Mouse (Mus musculus): ENCODE data around the gene Hras. TPM values are rescaled to one million over a fixed set of nuclear protein-coding genes. Genes with fewer than 3 reads are reported as not detected.

The Hras gene
- total RNA-seq (2022), result 100 to 1,000 TPM; 181 to 211 (median 191) TPM

DNA sequence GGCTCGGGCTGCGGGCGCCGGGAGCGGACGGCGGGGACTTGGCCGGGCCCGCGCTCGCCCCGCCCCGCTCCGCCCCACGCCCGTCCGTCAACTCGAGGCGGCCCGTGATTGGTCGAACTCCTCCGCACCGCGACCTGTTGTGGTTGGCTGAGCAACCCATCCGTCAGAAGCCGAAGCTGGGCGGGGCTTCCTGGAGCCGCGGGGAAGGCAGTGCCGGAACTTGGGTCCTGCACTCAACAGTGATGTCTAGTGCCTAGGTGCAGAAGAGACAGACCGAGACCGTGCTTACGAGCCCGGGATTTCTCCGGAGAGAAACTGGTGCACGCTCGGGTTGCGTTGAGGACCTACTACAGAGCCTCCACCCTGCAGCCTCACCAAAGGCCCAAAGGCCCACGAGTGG lies at the start of gene Hras, which contains the start of gene Lrrc56:
TSS of gene Hras (minus strand) at position 58 of the 400 bp plus-strand sequence.
TSS of gene Lrrc56 (plus strand) at position 210 of the 400 bp plus-strand sequence.
- peak; percentile 94 to 96 for DNase-seq (ENCODE audit: low spot score in 2 of 2)

DNA sequence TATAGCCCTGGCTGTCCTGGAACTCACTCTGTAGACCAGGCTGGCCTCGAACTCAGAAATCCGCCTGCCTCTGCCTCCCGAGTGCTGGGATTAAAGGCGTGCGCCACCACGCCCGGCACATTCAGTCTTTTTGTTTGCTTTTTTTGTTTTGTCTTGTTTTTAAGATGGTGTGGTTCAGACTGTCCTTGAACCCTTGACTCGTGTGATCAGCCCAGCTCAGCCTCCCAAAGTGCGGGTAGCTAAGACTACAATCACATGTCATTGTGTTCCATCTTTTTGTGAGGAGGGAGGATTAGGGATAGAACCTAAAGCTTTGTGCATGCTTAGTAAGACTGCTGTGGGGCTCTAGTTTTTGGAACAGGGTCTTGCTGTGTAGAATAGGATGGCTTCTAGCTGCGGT lies 37.7 kb upstream of the Hras start:
- DNase-seq (ENCODE audit: low spot score in 2 of 2), result no peak

- DNase-seq (ENCODE audit: low spot score in 2 of 2), result no peak
These were observed 37.3 kb upstream of the Hras start for GRCm38 (mm10) chr7:141231111-141231510.

- no peak for DNase-seq (ENCODE audit: low spot score in 2 of 2)
These were observed 36.8 kb upstream of the Hras start for GRCm38 (mm10) chr7:141230570-141230969.

DNA sequence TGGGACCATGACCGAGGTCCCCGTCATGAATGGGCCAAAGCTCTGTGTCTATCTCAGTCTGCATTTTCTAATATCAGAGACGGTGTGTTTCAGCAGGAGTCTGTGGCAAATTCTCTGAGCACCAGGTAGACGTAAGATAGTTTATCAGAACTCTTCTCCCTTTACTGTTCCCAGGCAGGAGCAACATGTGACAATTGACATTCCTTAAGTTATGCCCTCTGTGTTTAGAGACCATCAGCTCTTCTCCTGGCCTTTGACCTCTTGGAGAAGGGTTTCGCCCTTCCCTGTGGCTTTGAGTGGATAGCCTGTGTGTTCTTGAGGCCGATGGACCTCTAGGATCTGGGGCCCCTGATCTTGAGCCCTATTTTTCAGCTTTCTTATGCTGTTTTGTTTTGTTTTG lies 35.9 kb upstream of the Hras start:
- no peak for DNase-seq (ENCODE audit: low spot score in 2 of 2)

GRCm38 (mm10) chr7:141228279-141229067 lies 34.7 kb upstream of the Hras start, which contains the start of gene Phrf1:
TSS of gene Phrf1 (plus strand) at chr7:141228784.
- DNase-seq (ENCODE audit: low spot score in 2 of 2), result peak; percentile 83 to 92

GRCm38 (mm10) chr7:141227796-141228195 lies 34.0 kb upstream of the Hras start:
- no peak for DNase-seq (ENCODE audit: low spot score in 2 of 2)

DNA sequence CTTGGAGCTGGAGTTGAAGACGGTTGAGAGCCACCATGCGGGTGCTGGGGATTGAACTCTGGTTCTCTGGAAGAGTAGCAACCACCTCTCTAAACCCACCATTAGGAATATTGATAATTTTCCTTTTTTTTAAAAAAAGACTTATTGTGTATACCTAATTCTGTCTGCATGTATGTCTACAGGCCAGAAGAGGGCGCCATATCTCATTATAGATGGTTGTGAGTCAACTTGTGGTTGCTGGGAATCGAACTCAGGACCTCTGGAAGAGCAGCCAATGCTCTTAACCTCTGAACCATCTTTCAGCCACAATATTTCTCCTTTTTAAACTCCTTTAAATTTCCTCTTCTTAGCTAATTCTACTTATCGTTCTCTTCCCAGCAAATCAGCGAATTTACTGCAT lies 32.7 kb upstream of the Hras start:
- DNase-seq (ENCODE audit: low spot score in 2 of 2), result no peak

DNA sequence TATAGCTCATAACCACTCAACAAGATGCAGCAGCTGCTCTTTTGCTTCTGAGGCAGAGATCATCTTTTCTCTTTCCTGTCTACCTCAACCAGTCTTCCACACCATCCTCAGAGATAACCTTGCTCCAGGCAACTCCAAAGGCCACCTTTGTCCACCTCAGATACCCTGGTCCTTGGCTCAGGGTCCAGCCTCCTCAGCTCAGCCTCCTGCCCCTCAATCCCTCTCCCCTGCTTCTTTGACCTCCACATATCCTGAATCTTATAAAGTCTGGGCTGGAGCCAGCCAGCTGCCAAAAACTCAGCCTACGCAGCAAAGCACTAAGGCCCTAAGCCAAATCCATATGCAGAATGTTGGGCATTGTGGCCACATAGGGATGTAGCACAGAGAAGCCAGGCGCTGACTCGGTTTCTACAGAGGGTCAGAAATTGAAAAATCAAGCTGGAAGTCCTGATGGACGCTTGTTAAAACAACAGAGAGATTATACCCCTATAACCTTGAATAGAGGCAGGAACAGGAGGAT lies 29.0 kb upstream of the Hras start:
- DNase-seq (ENCODE audit: low spot score in 2 of 2), result no peak

GRCm38 (mm10) chr7:141222126-141222467 lies 28.3 kb upstream of the Hras start:
- no peak for DNase-seq (ENCODE audit: low spot score in 2 of 2)

- DNase-seq (ENCODE audit: low spot score in 2 of 2), result peak; percentile 92 to 94
These were observed 27.7 kb upstream of the Hras start for GRCm38 (mm10) chr7:141221249-141222125.

DNA sequence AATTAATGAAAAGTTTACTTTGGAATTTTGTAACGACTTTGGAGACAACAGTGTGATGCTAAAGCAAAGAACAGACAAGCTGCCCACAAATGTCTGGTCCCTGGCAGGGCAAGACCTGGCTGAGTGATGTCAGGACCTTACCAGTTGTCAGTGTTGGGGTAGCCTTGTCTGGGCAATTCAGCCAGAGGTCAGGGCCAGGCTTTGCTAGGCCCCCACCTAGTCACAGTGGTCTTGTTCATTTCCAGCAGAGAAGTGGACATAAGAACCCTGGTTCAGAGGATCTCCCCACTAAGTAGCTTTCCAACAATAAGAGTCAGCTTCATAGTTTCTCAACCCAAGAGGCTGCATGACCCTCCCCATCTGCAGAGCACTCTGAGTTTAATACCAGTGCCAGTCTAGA lies 26.6 kb upstream of the Hras start:
- DNase-seq (ENCODE audit: low spot score in 2 of 2), result no peak

DNA sequence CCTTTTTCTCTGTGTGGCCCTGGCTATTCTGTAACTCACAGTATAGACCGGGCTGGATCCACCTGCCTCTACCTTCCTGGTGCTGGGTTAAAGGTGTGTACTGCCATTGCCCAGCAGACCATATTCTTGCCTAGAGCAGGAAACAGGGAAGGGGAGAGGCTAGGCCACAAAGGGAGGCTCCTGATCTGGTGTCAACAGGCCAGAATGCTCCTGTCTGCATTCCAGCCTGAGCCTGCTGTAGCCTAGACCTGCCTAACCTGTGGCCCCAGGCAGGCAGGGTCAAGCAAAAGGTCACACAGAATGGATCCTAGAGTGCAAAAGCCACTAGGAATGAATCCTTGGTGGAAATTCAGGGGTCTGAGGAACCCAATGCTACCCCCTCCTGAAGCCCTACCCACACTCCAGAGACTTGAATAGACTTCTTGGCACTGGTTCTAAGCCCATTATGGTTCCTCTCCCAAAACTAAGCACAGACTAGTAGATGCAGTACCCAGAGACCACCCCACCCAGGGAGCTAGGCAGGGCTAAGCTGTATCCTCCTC lies 25.8 kb upstream of the Hras start:
- DNase-seq (ENCODE audit: low spot score in 2 of 2), result no peak

DNA sequence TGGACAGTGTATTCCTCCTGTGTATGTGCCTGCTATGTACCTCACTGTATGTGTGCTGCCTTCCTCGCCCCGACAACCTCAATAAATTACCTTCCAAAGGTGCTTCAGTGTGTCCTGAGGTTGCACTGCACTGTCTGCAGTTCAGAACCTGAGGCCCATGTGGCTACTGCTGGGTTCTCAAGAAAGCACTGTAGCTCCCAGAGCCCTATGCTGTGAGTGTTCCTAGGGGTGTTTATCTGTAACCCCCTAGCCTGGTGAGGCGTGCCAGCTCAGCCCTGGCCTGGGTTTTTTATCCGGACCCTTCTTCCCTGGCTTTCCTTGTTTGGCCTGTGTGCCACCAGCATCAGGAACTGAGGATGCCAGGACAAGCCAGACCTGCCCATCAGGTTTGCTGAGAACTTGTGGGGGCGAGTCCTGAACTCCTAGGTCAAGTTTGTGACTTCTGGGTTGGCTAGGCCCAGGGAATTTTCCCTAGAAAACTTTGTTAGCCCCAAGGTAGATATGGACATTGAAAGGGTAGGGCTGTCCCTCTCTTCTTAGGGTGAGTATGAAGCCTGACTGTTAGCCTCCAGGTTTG lies 24.8 kb upstream of the Hras start:
- DNase-seq (ENCODE audit: low spot score in 2 of 2), result no peak

GRCm38 (mm10) chr7:141218141-141218540 lies 24.3 kb upstream of the Hras start:
- no peak for DNase-seq (ENCODE audit: low spot score in 2 of 2)

DNA sequence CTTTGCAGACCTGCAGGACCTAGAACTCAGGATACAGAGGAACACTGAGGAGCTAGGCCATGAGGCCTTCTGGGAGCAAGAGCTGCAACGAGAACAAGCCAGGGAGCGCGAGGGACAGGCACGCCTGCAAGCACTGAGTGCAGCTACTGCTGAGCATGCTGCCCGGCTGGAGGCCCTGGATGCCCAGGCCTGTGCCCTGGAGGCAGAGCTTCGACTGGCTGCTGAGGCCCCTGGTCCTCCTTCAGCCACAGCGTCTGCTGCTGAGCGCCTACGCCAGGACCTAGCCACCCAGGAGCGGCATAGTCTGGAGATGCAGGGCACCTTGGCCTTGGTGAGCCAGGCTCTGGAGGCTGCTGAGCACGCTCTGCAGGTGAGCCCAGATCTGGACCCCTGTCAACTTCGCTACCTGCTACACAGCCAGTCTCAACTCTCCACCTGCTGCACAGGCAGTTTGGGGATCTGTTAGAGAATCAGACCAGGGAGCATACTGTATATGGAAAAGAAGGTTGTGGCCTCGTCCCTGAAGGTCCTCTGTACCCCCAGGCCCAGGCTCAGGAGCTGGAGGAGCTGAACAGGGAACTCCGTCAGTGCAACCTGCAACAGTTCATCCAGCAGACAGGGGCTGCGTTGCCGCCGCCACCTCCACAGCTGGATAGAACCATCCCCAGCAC lies 23.7 kb upstream of the Hras start:
- no peak for DNase-seq (ENCODE audit: low spot score in 2 of 2)

- no peak for DNase-seq (ENCODE audit: low spot score in 2 of 2)
These were observed 23.1 kb upstream of the Hras start for GRCm38 (mm10) chr7:141216894-141217293.

GRCm38 (mm10) chr7:141215880-141216733 lies 22.3 kb upstream of the Hras start:
- DNase-seq (ENCODE audit: low spot score in 2 of 2), result no peak

DNA sequence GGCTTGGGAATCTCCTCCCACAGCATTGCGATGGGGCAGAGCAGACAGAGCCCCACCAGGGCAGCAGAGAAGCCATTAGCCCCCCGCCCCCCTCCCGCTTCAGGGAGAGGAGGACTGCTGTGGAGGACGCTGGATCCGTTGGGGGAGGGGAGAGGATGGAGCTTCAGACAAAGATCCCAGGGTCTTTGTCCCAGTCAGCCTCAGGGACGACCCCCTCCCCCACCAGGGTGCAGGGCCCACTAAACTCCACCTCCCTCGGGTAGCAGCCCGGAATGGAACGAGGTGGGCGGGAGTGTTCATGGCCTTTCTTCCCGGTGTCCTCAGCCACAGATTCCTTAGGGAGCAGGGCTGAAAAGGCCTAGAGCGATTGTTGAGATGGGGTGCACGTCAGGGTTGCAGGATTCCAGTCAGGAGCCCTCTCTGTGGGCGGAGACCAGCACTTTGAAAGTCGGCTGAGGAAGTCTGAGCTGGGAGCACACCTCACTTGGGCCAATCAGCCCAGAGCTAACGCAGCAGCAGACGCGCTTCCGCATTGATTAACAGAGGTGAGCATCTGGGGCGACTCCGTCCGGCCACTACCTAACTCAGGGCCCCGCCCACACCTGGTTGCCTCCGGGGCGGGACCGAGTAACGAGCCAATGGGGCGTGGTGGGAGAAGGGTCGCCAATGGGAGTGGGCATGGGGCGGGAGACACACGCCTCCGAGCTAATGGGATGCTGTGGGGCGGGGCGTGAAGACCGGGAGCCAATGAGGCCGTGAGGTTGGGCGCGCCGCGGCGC lies 21.5 kb upstream of the Hras start, which contains the start of gene Rassf7:
TSS of gene Rassf7 (plus strand) at position 760 of the 779 bp plus-strand sequence.
- DNase-seq (ENCODE audit: low spot score in 2 of 2), result peak; percentile 65 to 78
